In the genomic region with DNA sequence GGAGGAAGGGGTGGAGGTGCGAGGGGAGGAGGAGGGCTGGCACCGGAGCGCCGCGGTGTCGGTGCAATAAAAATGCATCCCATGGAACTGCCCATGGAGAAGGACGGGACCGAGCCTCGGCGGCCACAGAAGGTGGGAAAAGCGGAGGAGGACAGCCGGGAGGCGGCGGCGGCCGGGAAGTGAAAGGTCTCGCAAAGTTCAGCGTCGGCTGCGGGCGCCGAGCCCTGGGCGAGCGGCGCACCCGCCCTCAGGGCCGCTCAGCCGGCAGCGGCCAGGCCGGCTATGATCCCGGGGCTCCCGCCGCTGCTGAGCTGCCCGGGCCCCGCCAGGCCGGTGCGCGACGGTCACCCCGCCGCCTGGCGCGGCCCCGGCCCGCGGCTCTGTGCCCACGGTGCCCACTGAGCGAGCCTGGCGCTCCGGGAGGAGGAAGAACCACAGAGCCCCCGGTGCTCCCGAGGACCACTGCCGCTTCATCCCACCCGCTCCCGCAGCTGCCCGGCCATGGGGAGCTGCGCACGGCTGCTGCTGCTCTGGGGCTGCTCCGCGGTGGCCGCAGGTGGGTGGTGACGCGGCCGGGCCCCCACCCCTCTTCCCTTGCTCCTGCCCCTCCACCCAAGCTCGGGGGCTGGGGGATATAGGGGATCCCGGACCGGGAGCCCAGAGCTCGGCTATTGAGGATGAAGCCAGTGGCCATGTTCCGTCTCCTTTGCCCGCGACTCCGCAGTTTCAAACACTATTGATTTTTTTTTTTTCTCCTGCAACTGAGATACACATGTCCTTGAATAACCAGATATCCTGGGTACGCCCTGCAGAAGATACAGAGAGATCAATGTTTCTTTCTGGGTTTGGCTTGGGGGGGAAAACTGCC, we compare ENCODE assay signal across 8 mouse cellular contexts. TPM values are rescaled to one million over a fixed set of nuclear protein-coding genes. Genes with fewer than 3 reads are reported as not detected.
DNase-seq lines count a peak whose midpoint lies in the region; ATAC-seq lines count a peak whose summit lies in the region.

No protein-coding gene starts in this region.

- H3K4me2 ChIP-seq in intestine, embryonic 15.5 days (replicated peaks), result peak overlapping the region; percentile 100
- peak overlapping the region; percentile 99 for H3K4me2 ChIP-seq in liver, embryonic 15.5 days
- peak overlapping the region; percentile 96 for H3K4me2 ChIP-seq in neural tube, embryonic 12.5 days (replicated peaks)

- H3K4me3 ChIP-seq in intestine, embryonic 15.5 days (replicated peaks), result peak overlapping the region; percentile 74
- peak overlapping the region; percentile 67 for H3K4me3 ChIP-seq in liver, embryonic 15.5 days (replicated peaks)
- H3K4me3 ChIP-seq in neural tube, embryonic 12.5 days, result peak overlapping the region; percentile 85

- peaks cover 15% of the 10 kb centered on the region for H3K4me1 ChIP-seq in intestine, embryonic 15.5 days (replicated peaks)
- H3K4me1 ChIP-seq in liver, embryonic 15.5 days (replicated peaks), result peaks cover 42% of the 10 kb centered on the region
- peaks cover 14% of the 10 kb centered on the region for H3K4me1 ChIP-seq in neural tube, embryonic 12.5 days

- peaks cover 19% of the 10 kb centered on the region for H3K27me3 ChIP-seq in intestine, embryonic 15.5 days (replicated peaks)
- peaks cover 72% of the 10 kb centered on the region for H3K27me3 ChIP-seq in liver, embryonic 15.5 days
- H3K27me3 ChIP-seq in neural tube, embryonic 12.5 days (replicated peaks), result peaks cover 5% of the 10 kb centered on the region; the same call in 1 of the 2 replicates

- no peak overlapping the region for H3K27ac ChIP-seq in intestine, embryonic 15.5 days
- H3K27ac ChIP-seq in liver, embryonic 15.5 days (replicated peaks), result no peak overlapping the region
- peak overlapping the region; percentile 43; the same call in 1 of the 2 replicates for H3K27ac ChIP-seq in neural tube, embryonic 12.5 days

- ATAC-seq in common myeloid progenitor, adult 5-6 weeks (replicated peaks; ENCODE audit: low read depth, poor library complexity, severe bottlenecking), result peak; percentile 3; the same call in 1 of the 2 replicates
- ATAC-seq in intestine, embryonic 15.5 days, result peak; percentile 68
- ATAC-seq in liver, embryonic 15.5 days (ENCODE audit: insufficient read depth), result peak; percentile 65
- ATAC-seq in neural tube, embryonic 12.5 days (ENCODE audit: low FRiP score, low read depth), result peak; percentile 57

- DNase-seq in thymus, postnatal 4 days, result peak; percentile 41
- no peak for DNase-seq in thymus, postnatal 14 days
- DNase-seq in gastrocnemius, postnatal 36 days, result peak; percentile 29 to 49
- DNase-seq in frontal cortex, postnatal 25 days (ENCODE audit: low spot score in 2 of 2), result no peak

- no peaks in the 10 kb centered on the region for H3K36me3 ChIP-seq in intestine, embryonic 15.5 days
- H3K36me3 ChIP-seq in liver, embryonic 15.5 days (replicated peaks), result no peaks in the 10 kb centered on the region
- peaks cover 10% of the 10 kb centered on the region; the same call in 1 of the 2 replicates for H3K36me3 ChIP-seq in neural tube, embryonic 12.5 days

- under 1% methylated on average over 65 of the region's 73 CpGs for WGBS in intestine, embryonic 15.5 days
- under 1% methylated on average over 66 of the region's 73 CpGs for WGBS in liver, embryonic 15.5 days (ENCODE audit: insufficient replicate concordance)
- under 1% methylated on average over 66 of the region's 73 CpGs for WGBS in neural tube, embryonic 12.5 days

- no peaks in the 10 kb centered on the region for H3K9me3 ChIP-seq in intestine, embryonic 15.5 days
- H3K9me3 ChIP-seq in liver, embryonic 15.5 days (replicated peaks), result no peaks in the 10 kb centered on the region
- H3K9me3 ChIP-seq in neural tube, embryonic 12.5 days, result no peaks in the 10 kb centered on the region

- H3K9ac ChIP-seq in intestine, embryonic 15.5 days, result peak overlapping the region; percentile 67
- H3K9ac ChIP-seq in liver, embryonic 15.5 days, result peak overlapping the region; percentile 69
- H3K9ac ChIP-seq in neural tube, embryonic 12.5 days, result peak overlapping the region; percentile 92

- intact Hi-C loops in gastrocnemius, postnatal 36 days (cut with DNase I), result no loop called here

RNA-seq across cellular contexts. Expression of gene Ntn4, which starts 0.7 kb away (rescaled TPM):
- 2.2 and 4.8 TPM in 2 replicates for total RNA-seq in common myeloid progenitor, adult 5-6 weeks (2017)
- total RNA-seq in gastrocnemius, postnatal 36 days (2021), result 1 to 10 TPM; 6.7 to 7.4 TPM
- 0.29 and 0.47 TPM in 2 replicates for polyA plus RNA-seq in intestine, embryonic 15.5 days (2015; fragmentation: Nextera tagmentation; extraction: Ambion mirVana)
- 0.07 and 0.09 TPM in 2 replicates for polyA plus RNA-seq in liver, embryonic 15.5 days (2015; fragmentation: Nextera tagmentation; extraction: Ambion mirVana)
- polyA plus RNA-seq in neural tube, embryonic 12.5 days (2016; fragmentation: Nextera tagmentation; extraction: Ambion mirVana), result 2.1 and 3.2 TPM in 2 replicates

RNA-seq across cellular contexts. Expression of gene Snrpf, which starts 51.7 kb away (rescaled TPM):
- 192 and 266 TPM in 2 replicates for total RNA-seq in common myeloid progenitor, adult 5-6 weeks (2017)
- total RNA-seq in gastrocnemius, postnatal 36 days (2021), result 1 to 10 TPM; 6.4 to 7.0 TPM
- 110 and 122 TPM in 2 replicates for polyA plus RNA-seq in intestine, embryonic 15.5 days (2015; fragmentation: Nextera tagmentation; extraction: Ambion mirVana)
- polyA plus RNA-seq in liver, embryonic 15.5 days (2015; fragmentation: Nextera tagmentation; extraction: Ambion mirVana), result 50.1 and 55.2 TPM in 2 replicates
- polyA plus RNA-seq in neural tube, embryonic 12.5 days (2016; fragmentation: Nextera tagmentation; extraction: Ambion mirVana), result 111 and 131 TPM in 2 replicates

Comparison
In these comparisons a context has a peak if more than half of its experiments do, and no peak if none do; other contexts are left out.
1. DNase-seq: peak in thymus, postnatal 4 days (single experiment) and gastrocnemius, postnatal 36 days (2 of 2); none in thymus, postnatal 14 days (single experiment) and frontal cortex, postnatal 25 days (0 of 2).
2. ATAC-seq: peak in every context shown above with its lines; median percentile 68 in intestine, embryonic 15.5 days; 65 in liver, embryonic 15.5 days; 57 in neural tube, embryonic 12.5 days; 3 in common myeloid progenitor, adult 5-6 weeks.
3. Peak in every context shown above with its lines, with median percentiles within 50 percentile points of each other: H3K4me2 ChIP-seq, H3K4me3 ChIP-seq and H3K9ac ChIP-seq.